Mouse (Mus musculus): ENCODE measurements around the gene Pik3ca.

The Pik3ca gene

GRCm38 (mm10) chr3:32441710-32442109 lies 44.2 kb downstream of the Pik3ca start:
- no peak for DNase-seq (ENCODE audit: low read depth)

GRCm38 (mm10) chr3:32454329-32455021 lies 57.0 kb downstream of the Pik3ca start:
- DNase-seq (ENCODE audit: low read depth), result no peak

- peak; percentile 33 for DNase-seq (ENCODE audit: low read depth)
Measured at GRCm38 (mm10) chr3:32459777-32460176, 62.3 kb downstream of the Pik3ca start.

GRCm38 (mm10) chr3:32467321-32467720 lies 69.8 kb downstream of the Pik3ca start:
- no peak for DNase-seq (ENCODE audit: low read depth)

GRCm38 (mm10) chr3:32468411-32468810 lies 70.9 kb downstream of the Pik3ca start:
- no peak for DNase-seq (ENCODE audit: low read depth)

- no peak for DNase-seq (ENCODE audit: low read depth)
Measured at GRCm38 (mm10) chr3:32470449-32470848, 73.0 kb downstream of the Pik3ca start.

GRCm38 (mm10) chr3:32471098-32471497 lies 73.6 kb downstream of the Pik3ca start:
- DNase-seq (ENCODE audit: low read depth), result no peak

- no peak for DNase-seq (ENCODE audit: low read depth)
Measured at GRCm38 (mm10) chr3:32472191-32472900, 74.9 kb downstream of the Pik3ca start.

GRCm38 (mm10) chr3:32473184-32473583 lies 75.7 kb downstream of the Pik3ca start:
- DNase-seq (ENCODE audit: low read depth), result no peak

- no peak for DNase-seq (ENCODE audit: low read depth)
Measured at GRCm38 (mm10) chr3:32479961-32480360, 82.5 kb downstream of the Pik3ca start.

- DNase-seq (ENCODE audit: low read depth), result no peak
Measured at GRCm38 (mm10) chr3:32483035-32483434, 85.6 kb downstream of the Pik3ca start.

- no peak for DNase-seq (ENCODE audit: low read depth)
Measured at GRCm38 (mm10) chr3:32486543-32486942, 89.1 kb downstream of the Pik3ca start.

GRCm38 (mm10) chr3:32488172-32488571 lies 90.7 kb downstream of the Pik3ca start:
- DNase-seq (ENCODE audit: low read depth), result no peak

GRCm38 (mm10) chr3:32490076-32490927 lies 92.8 kb downstream of the Pik3ca start:
- no peak for DNase-seq (ENCODE audit: low read depth)

- DNase-seq (ENCODE audit: low read depth), result no peak
Measured at GRCm38 (mm10) chr3:32490928-32491315, 93.5 kb downstream of the Pik3ca start.

GRCm38 (mm10) chr3:32492097-32493090 lies 94.9 kb downstream of the Pik3ca start, which contains the start of gene Kcnmb3:
Gene Kcnmb3 (minus strand): TSS chr3:32492231.
- DNase-seq (ENCODE audit: low read depth), result no peak

GRCm38 (mm10) chr3:32494387-32495087 lies 97.1 kb downstream of the Pik3ca start:
- DNase-seq (ENCODE audit: low read depth), result no peak

- no peak for DNase-seq (ENCODE audit: low read depth)
Measured at GRCm38 (mm10) chr3:32495088-32495770, 97.8 kb downstream of the Pik3ca start.

GRCm38 (mm10) chr3:32495856-32496710 lies 98.6 kb downstream of the Pik3ca start:
- no peak for DNase-seq (ENCODE audit: low read depth)
